Mouse (Mus musculus) R1 (cell line): ENCODE results near the gene Rps26.

Experiments used
- DNase-seq: peaks from one replicate; pipeline ENCODE4 v3.0.0-alpha.2; 2018; ENCODE audit warnings: low read depth, low spot score

The Rps26 gene

DNA sequence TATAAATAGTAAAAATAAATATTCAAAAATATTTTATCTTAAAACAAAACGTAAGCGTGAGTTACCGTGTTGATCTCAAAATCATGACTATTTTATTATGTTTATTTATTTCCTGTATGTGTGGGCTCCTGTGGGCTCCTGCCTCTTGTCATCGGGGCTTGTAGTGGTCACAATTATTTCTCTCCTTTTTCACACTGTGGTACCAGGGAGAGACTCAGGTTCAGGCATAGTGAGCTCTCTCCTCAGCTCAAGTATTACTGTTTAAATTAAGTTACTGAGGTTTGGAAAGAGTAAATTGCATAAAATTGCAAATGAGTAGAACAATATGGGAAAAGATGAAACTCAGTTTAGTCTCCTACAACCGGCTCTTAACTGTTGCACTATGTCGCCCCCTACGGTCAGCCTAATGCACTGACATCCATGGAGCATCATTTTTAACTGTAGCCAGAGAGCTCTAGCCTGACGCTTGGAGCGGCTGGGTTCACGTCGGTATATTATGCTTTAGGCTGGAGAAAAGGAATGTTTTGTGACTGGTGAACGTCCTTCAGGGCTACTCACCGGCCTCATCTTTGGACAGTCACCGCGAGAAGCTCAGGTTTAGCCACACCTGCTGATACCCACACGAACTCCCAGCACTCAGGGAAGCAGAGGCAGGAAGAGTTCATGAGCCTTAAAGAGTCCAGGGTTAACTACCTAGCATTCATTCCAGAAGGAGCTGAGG is 14.0 kb downstream of the Rps26 start:
- peak; percentile 85 for DNase-seq

DNA sequence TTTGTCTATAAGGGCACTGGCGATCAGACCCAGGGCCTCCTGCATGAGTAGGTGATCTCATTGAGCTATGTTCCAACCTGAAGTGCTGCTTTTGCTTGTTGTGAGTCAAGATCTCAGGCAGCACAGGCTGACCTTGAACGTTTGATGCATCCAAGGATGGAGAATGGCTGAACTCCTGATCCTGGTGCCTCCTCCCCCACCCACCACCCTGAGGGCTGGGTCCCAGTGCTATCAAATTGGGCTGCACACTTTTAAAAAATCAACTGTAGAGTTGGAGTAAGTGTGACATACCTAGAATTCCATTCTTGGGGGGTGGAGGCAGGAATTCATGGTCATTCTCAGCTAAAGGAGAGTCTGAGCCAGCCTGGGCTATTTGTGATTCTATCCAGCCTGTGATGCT is 20.1 kb downstream of the Rps26 start:
- peak; percentile 95 for DNase-seq

DNA sequence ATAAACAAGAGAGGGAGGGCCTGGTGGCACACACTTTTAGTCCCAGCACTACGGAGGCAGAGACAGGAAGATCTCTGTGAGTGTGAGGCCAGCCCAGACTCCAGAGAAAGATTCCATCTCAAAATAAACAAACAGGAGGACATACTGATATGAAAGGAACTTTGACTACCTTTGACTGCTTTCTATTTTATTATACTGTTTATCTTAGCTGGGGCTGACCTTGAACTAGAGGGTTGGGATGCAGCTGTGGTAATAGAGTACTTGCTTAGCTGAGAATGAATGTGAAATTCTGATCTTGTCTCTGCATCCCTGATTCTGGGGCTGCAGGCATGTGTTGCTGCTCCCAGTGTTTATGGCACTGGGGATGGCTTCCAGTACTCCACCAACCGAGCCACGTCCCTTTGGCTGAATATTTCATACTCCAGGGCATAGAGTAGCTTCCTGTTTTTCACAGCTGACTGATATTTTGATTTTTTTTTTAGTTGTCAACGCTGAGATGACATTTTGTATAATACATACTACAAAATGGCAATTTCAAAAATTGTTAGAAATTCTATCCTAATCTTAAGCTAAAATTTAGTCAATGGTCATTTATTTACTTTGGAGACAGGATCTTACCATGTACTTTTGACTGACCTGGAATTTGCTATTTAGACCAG is 23.9 kb downstream of the Rps26 start:
- DNase-seq: no peak

DNA sequence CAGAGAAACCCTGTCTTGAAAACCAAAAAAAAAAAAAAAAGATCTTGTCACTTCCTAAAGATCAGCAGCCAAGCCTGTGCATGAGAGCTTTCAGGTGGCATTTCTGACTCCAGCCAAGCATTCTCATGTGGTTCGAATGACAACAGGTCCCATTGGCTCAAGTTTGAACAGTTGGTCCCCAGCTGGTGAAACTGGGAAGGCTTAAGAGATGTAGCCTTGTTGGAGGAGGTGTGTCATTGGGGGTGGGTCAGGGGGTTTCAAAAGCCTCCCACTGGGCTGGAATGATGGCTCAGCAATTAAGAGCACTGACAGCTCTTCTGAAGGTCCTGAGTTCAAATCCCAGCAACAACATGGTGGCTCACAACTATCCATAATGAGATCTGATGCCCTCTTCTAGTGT is 25.0 kb downstream of the Rps26 start:
- DNase-seq: peak; percentile 73

DNA sequence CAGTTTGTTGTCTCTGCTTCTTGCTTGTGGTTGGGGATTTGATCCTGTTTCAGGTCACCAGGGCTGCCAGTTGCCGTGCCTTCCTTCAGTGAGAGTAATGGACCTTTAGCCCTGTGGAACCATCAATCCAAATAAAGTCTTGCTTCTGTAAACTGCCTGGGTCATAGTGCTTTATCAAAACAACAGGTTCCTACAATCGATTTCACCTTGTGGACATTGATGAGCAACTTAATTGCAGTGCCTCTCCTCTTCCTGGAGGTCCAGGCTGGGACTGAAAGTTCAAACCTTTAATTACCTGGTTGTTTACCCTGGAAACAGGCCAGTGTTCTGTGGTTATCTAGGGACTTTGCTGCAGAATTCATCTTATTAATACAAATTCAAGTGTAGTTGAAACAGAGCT is 28.1 kb downstream of the Rps26 start:
- DNase-seq: no peak

DNA sequence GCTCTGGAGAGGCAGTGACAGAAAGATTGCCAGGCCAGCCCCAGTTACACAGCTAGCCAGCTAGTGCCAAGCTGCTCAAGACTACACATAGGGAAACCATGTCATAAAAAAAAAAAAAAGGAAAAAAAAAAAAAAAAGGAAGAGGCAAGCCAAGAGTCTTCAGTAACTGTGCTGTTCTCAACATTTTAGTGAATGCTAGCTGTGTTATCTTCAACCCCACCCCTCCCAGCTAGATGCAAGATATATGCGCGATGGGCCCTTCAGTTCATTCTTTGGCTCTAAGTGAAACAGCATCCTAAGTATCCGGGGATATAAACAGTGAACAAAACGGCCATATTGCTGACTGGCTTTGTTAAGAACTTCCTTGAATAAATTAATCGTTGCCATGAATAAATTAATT is 33.8 kb downstream of the Rps26 start:
- no peak for DNase-seq

DNA sequence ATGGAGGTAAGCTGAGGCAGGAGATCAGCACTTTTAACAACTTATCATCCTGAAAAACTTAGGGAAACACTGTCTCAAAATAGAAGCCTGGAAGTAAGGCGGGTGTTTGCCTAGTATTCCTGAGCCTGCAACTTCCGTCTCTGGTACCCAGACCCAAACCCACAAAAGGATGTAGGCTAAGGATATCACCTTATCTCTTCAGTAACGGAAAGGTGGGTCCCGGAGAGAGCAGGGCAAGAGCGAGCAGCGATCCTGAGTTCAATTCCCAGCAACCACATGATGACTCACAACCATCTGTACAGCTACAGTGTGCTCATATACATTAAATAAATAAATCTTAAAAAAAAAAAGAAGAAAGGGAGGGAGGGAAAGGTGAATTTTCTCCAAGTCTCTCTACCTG is 35.1 kb downstream of the Rps26 start:
- no peak for DNase-seq

DNA sequence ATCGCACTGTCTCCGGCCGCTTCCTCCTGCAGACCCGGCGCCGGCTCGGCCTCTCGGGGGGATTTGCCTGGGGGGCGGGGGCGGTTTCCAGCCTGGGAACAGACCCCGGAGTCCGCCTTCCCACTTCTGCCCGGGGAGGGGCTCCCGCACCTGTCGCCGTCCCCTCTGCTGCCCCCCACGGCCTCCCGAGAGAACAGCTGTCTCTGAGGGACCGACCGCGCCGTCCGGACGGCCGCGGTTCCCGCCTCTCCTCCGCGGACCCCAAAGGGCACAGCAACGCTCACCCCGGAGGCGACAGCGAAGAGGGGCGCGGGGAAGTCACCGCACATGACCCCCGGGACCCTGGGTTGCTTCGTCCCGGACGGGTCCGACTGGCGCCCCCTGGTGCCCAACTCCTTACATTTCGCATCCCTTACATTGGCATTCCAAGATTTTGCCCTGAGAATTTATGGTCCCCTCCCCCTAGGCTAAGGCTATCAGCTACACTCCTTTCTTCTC is 36.3 kb downstream of the Rps26 start:
- peak; percentile 90 for DNase-seq

DNA sequence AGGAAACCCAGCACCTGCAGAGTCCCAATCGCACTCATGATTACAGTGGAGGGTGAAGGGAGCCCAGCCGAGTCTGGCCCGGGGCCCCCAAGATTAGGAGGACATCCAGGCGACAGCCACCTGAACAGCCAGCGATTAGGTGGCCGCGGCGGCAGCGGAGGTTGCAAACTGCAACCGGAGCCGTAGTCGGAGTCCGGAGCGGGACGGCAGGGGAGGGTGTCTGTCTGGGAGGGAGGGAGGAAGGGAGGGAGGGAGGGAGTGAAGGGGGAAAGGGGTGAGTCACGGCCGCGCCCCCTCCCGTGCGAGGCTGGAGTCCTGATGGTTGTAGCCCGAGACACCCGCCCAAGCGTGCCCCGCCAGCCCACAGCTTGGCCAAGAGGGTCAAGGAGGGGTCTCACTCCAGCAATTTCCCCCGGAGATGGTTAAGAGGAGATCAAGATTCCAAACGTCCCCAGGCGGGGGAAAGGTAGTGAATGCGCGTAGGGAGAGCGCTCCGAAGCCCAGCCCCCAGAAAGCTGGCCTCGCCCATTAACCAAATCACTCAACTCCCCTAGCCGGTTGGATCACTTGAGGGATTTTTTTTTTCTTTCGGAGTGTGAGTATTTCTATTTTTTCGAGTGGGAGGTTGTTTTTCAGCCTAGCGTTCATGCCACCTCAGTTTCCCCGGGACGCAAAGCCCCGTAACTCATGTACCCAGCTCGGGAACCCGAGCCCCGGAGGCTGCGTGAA is 36.9 kb downstream of the Rps26 start, which contains the start of gene Erbb3:
Gene Erbb3, minus strand, starts transcription at position 189 of the 729 bp plus-strand sequence.
- peak; percentile 93 for DNase-seq

DNA sequence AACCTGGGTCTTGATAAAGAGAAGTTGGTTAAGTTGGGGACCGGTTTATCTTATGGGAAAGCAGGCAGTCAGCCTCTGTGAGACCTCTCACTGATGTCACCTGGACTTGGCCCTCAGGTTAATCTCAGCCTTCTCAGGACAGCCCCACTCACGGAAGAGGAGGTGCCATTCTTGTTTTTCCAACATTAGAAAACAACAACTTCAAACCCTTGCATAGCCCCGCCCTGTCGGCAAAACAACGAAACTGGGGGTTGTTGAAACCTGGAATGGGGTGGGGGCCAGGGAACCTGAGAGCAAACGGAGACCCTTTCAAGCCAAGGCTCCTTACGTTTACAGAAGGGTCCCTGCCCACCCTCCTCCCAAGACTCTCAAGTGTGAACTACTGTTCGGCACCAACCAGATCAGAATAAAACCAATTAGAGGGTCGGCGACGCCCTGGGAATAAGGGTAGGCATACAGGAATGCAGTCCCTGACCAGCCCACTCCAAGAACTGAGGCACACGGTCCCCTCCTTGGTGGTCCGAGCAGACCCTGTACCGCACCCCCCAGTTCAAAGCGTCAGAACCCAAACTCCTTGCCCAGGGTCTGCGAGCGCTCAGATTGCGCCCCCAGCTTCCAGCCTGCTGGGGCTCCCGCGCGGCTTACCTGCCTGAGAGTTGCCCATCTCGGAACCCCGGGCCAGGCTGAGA is 37.6 kb downstream of the Rps26 start:
- peak; percentile 35 for DNase-seq

DNA sequence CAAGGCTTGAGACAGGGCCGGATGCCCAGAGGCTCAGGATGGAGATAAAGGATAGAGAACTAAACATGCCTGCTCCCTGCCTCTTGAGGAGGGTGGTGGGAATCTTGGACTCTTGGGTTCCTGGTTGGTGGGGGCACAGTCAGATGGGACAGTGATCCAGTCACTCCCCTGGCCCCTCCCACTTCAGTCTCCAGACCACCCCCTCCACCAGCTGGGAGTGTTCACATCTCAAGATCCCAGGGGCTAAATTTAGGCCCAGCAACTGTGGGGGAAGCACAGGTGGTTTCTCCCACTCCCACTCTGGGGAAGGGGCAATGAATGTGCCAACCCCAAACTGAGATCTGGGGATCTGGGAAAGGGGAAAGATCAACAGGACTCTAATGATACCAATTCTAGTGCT is 38.4 kb downstream of the Rps26 start:
- no peak for DNase-seq

DNA sequence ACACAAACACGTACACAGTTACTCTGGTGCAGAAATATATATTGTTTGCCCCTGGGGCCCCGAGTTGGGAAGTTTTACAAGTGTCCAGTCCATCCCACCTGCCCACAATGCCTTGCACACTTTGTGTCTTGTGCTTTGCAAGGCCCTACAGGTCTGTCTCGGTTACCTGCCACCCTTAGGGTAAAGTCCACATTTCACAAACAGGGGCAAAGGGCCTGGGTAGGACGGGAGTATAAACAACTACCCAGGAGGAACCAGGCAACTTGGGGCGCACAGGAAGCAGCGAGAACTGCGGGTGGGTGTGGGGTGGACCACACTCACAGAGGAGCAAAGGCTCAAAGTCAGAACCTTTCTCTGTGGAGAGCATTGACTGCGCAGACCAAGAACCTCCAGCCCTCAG is 38.9 kb downstream of the Rps26 start:
- DNase-seq: no peak

DNA sequence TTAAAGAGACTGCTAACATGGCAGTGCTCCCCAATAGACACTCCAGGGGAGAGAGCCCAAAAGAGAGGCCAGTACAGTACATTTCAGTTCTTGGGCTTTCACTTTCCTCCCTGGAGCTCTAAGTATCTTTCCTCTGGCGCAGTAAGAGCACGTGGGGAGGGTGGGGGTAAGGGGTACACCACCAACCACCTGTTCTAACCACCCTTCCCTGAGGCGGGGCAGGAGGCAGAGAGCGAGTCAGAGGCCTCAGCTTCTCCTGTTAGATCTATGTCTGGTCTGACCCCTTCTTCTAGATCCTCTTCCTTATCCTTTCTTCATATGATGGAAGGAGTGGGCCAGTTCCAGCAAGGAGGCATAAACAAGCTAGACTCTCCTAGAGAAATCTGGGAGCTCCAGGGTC is 39.4 kb downstream of the Rps26 start:
- no peak for DNase-seq

DNA sequence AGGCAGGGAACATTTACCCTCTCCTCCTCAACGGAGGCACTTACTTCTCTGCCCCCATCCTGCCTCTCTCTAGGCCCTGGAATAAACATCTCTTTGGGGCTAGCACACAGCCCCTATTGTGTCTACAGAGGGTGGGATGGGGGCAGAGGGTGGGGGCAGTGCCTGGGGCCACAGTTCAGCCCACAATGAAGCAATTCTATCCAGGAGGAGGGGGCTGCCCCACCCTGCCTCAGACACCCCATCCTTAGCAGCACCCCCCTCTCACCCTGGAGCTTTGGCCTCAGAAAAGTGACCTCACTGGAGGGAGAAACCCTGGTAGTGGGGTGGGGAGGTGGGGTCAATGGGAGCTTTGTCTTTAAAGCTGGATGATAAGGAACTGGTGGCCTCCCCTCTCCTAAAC is 40.0 kb downstream of the Rps26 start:
- DNase-seq: no peak

DNA sequence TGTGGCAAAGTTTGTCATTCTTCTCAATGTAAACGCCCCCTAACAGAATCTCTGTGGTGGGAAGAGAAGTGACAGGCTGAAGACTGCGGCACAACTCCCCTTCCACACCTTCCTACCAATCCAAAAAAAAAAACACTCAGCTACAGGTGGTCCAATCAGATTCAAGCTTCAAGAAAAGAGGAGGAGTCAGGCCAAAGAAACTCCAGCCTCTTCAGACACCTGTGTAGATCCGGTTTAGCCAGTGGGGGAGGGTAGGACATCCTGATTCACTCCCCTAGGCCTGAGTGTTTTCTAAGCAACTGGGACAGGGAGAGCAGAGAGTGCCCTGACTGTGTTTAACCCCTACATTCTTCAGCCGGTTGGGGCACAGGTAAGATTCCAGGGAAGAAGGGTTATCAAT is 42.2 kb downstream of the Rps26 start:
- peak; percentile 98 for DNase-seq

DNA sequence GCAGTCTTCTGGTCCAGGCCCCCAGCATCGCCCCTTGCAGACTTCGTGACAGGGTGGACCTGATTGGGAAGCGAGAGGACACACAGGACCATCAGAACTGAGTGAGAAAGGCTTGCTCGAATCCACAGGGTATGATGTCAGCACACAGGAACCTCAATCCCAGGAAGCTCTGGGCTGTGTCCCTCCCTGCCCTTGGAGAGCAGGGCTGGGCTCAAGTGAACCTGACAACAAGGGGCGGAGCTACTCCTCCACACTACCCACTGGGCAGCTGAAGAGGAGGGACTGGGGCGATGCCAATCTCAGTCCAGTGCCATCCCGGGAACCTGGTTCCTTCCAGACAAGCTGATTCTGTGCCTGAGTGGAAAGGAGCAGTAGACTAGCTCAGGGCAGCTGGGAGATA is 42.9 kb downstream of the Rps26 start:
- peak; percentile 72 for DNase-seq

DNA sequence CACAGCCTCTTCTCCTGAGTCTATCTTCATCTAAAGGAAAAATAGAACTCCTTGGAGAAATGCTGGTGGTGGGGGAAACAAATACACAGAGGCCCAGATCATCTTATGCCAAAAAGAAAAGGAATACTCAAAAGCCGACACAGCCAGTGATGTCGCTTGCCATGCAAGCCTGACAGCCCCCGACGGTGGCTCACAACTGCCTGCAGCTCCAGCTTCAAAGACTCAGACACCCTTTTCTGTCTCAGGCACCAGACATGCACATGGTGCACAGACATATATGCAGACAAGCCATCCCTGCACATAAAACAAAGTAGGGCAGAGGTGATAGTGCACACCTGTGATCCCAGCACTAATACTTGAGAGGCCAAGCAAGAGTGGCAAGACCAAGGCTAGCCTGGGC is 46.8 kb downstream of the Rps26 start:
- DNase-seq: no peak

DNA sequence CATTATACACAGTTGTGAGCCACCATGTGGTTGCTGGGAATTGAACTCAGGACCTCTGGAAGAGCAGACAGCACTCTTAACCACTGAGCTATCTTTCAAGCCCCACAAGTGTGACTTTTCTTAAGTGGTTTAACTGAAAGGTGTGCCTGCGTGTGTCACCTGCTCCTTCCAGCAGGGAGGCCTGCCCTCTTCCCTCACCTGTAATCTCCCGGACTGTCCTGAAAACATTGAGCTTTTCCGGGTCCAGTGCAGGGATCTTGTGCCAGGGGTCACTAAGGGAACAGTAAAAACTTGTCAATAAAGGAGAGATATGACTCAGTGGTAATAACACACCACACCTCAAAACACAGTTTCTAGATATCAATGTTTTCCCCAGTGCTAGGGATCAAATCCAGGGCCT is 47.2 kb downstream of the Rps26 start:
- no peak for DNase-seq

DNA sequence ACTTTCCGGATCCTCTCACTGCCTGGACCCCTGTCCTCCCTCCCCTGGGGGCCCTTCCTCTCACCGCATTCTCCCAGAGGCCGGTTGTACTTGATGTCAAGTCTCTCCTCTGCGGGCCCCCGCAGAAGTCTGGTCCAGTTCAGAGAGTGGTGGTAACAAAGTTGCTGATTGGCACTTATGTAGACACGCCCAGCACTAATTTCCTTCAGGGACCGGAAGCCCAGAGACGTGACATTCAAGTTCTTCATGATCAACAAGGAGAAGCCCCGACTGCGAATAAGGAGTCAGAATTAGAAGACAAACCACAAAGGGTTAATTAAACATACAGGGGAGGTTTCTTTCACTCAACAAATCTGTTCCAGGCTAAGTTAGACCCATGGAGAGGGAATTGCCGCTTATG is 48.2 kb downstream of the Rps26 start:
- peak; percentile 53 for DNase-seq

DNA sequence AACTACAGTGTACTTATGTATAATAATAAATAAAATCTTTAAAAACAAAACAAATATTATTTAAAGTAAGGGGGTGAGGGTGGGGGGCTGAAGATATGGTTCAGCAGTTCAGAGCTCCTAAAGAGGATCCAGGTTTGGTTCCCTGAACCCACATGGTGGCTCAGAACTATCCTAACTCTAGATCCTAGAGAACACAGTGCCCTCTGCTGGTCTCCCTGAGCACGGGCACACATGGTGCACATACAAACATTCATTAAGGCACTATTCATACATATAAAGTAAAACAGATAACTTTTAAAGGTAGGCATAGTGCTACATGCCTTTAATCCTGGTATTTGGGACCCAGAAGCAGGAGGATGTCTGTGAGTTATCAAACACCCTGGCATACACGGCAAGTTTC is 51.5 kb downstream of the Rps26 start:
- DNase-seq: peak; percentile 84
